Mouse (Mus musculus): Measurements from ENCODE around the gene Capn13.

- TF ChIP-seq CHD2 (IDR thresholded peaks at IDR 0.05; ENCODE audit: low read depth, low read length) (no peak), HCFC1 (IDR thresholded peaks at IDR 0.05; ENCODE audit: borderline replicate concordance, insufficient read depth, low read length) (no peak)
These were observed 138.1 kb downstream of the Capn13 start for GRCm38 (mm10) chr17:73262558-73262957.
